13 mouse cellular contexts compared by ENCODE assay signal in genomic region chr1:138560733-138561132, GRCm38 (mm10). TPM values are rescaled to one million over a fixed set of nuclear protein-coding genes. Genes with fewer than 3 reads are reported as not detected.
DNase-seq lines count a peak whose midpoint lies in the region; ATAC-seq lines count a peak whose summit lies in the region.
"Had no signal": no experiment of that assay in that cellular context is flagged by ENCODE, and none has a peak within 500 bp of the region (broad histone marks: within the 10 kb centered on the region; RNA-seq: fewer than 3 reads in every experiment).

No protein-coding gene starts in this region.

- H3K9me3 ChIP-seq in forebrain, embryonic 16.5 days (ENCODE audit: control insufficient read depth, low read length) = no peaks in the 10 kb centered on the region
- H3K9me3 ChIP-seq: embryonic facial prominence, embryonic 13.5 days; limb, embryonic 10.5 days; liver, embryonic 13.5 days had no signal

- H3K36me3 ChIP-seq in forebrain, embryonic 16.5 days (ENCODE audit: control insufficient read depth, insufficient read depth) = no peaks in the 10 kb centered on the region
- H3K36me3 ChIP-seq: liver, embryonic 13.5 days had no signal

- peak; percentile 34 to 66 for DNase-seq in layer of hippocampus, adult 18-20 months (ENCODE audit: low spot score in 2 of 2)
- DNase-seq in layer of hippocampus, postnatal 10 days (ENCODE audit: low spot score in 2 of 2) = no peak
- DNase-seq in A20 (ENCODE audit: low read depth, low spot score) = peak; percentile 49
- DNase-seq in layer of hippocampus, postnatal 36 days = peak; percentile 21 to 47
- DNase-seq in ovary, postnatal 14 days (ENCODE audit: low spot score) = no peak
- DNase-seq: cerebellum, adult 11-12 months; kidney, adult 18-20 months; liver, embryonic 13.5 days had no signal

- no peaks in the 10 kb centered on the region for H3K4me1 ChIP-seq in forebrain, embryonic 16.5 days (replicated peaks; ENCODE audit: control insufficient read depth, insufficient read depth, low read length)
- H3K4me1 ChIP-seq: embryonic facial prominence, embryonic 13.5 days had no signal

- H3K27me3 ChIP-seq in forebrain, embryonic 16.5 days (replicated peaks; ENCODE audit: control insufficient read depth, insufficient read depth, low read length) = no peaks in the 10 kb centered on the region
- H3K27me3 ChIP-seq: embryonic facial prominence, embryonic 13.5 days; liver, embryonic 13.5 days had no signal

- peak; percentile 50 for ATAC-seq in CD4-positive, CD25-positive, alpha-beta regulatory T cell, adult 4 months
- no peak for ATAC-seq in forebrain, embryonic 16.5 days

- WGBS in forebrain, embryonic 16.5 days = 98% methylated on average over 12 of the region's 12 CpGs

- H3K4me2 ChIP-seq in forebrain, embryonic 16.5 days (ENCODE audit: low read length) = no peak overlapping the region
- H3K4me2 ChIP-seq: embryonic facial prominence, embryonic 13.5 days; hindbrain, embryonic 14.5 days; liver, embryonic 13.5 days had no signal

- no peak overlapping the region for H3K9ac ChIP-seq in forebrain, embryonic 16.5 days (replicated peaks; ENCODE audit: low read depth, low read length)
- H3K9ac ChIP-seq: embryonic facial prominence, embryonic 13.5 days; hindbrain, embryonic 14.5 days; liver, embryonic 13.5 days had no signal

- no peak overlapping the region for H3K4me3 ChIP-seq in forebrain, embryonic 16.5 days (replicated peaks; ENCODE audit: low read length)
- H3K4me3 ChIP-seq: embryonic facial prominence, embryonic 13.5 days; limb, embryonic 10.5 days; liver, embryonic 13.5 days had no signal

- no peak overlapping the region for H3K27ac ChIP-seq in forebrain, embryonic 16.5 days (ENCODE audit: low read length)
- H3K27ac ChIP-seq: embryonic facial prominence, embryonic 13.5 days; hindbrain, embryonic 14.5 days; limb, embryonic 10.5 days; liver, embryonic 13.5 days had no signal

RNA-seq across cellular contexts. Expression of gene Nek7, which starts 59.2 kb away (rescaled TPM):
- total RNA-seq in layer of hippocampus, adult 18-20 months (2021) = 10 to 100 TPM; 35.9 to 39.7 TPM
- 10 to 100 TPM; 20.8 to 22.1 TPM for total RNA-seq in layer of hippocampus, postnatal 10 days (2021)
- polyA plus RNA-seq in CD4-positive, CD25-positive, alpha-beta regulatory T cell, adult 4 months (2017; shearing (Covaris generic)) = 10 to 100 TPM; 58.1 to 74.3 TPM
- 10 to 100 TPM; 34.4 to 35.6 TPM for total RNA-seq in layer of hippocampus, postnatal 36 days (2021)
- 9.5 and 11.6 TPM in 2 replicates for polyA plus RNA-seq in forebrain, embryonic 16.5 days (2015; fragmentation: Nextera tagmentation; extraction: Ambion mirVana)

Comparison
In these comparisons a context has a peak if more than half of its experiments do, and no peak if none do; other contexts are left out.
1. DNase-seq: peak in layer of hippocampus, adult 18-20 months (2 of 2), A20 (single experiment) and layer of hippocampus, postnatal 36 days (2 of 2); none in layer of hippocampus, postnatal 10 days (0 of 2) and ovary, postnatal 14 days (single experiment).